Mouse (Mus musculus): ENCODE data around the gene Smarcd1. TPM values are rescaled to one million over a fixed set of nuclear protein-coding genes. Genes with fewer than 3 reads are reported as not detected.
"Not testable (repeated sequence)": the region's sequence is repeated elsewhere in the genome, so short reads cannot be mapped to it uniquely, and the experiment has no call there.

Gene Smarcd1
- polyA plus RNA-seq, 1 experiment, result 157 TPM

GRCm38 (mm10) chr15:99700219-99701106 is 1.5 kb upstream of the Smarcd1 start:
- Histone ChIP-seq H3K27ac (ENCODE audit: insufficient read depth, low read length) (no peak overlapping the region), H3K4me1 (ENCODE audit: control insufficient read depth, insufficient read depth, low read length) (no peaks in the 10 kb centered on the region; the same call in 1 of the 2 replicates)
- TF ChIP-seq CTCF (IDR thresholded peaks at IDR 0.05; ENCODE audit: extremely low read depth, insufficient read depth, low read length), result no peak
- no peak for TF ChIP-seq POLR2A (IDR thresholded peaks at IDR 0.05; ENCODE audit: extremely low read depth, insufficient read depth, low read length)

GRCm38 (mm10) chr15:99701640-99701998 is 310 bp upstream of the Smarcd1 start:
- H3K27ac ChIP-seq (ENCODE audit: insufficient read depth, low read length); H3K4me1 ChIP-seq (ENCODE audit: control insufficient read depth, insufficient read depth, low read length): not testable (repeated sequence)
- H3K4me3 ChIP-seq (ENCODE audit: insufficient read depth, low read length), result peak overlapping the region; percentile 50

More at GRCm38 (mm10) chr15:99700219-99701106, 1.5 kb upstream of the Smarcd1 start:
- H3K4me3 ChIP-seq (ENCODE audit: insufficient read depth, low read length), result no peak overlapping the region

DNA sequence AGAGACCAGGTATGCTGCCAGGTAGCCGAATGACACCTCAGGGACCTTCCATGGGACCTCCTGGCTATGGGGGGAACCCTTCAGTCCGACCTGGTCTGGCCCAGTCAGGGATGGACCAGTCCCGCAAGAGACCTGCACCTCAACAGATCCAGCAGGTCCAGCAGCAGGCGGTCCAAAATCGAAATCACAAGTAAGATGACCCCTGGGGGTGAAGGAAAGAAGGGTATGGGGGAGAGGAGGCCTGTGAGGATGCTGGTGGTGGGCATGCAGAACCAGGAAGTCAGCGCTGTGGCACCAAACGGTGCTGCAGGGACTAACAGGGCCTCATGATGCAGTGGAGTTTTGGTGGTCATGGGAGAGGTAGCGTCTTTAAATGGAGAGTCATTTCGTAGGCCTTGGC is 1.2 kb downstream of the Smarcd1 start:
- H3K4me3 ChIP-seq (ENCODE audit: insufficient read depth, low read length), result peak overlapping the region; percentile 50
- TF ChIP-seq POLR2A (IDR thresholded peaks at IDR 0.05; ENCODE audit: extremely low read depth, insufficient read depth, low read length) (no peak), CTCF (IDR thresholded peaks at IDR 0.05; ENCODE audit: extremely low read depth, insufficient read depth, low read length) (no peak)
- H3K4me1 ChIP-seq (ENCODE audit: control insufficient read depth, insufficient read depth, low read length), result no peaks in the 10 kb centered on the region; the same call in 1 of the 2 replicates
- peak overlapping the region; percentile 93 for H3K27ac ChIP-seq (ENCODE audit: insufficient read depth, low read length)

DNA sequence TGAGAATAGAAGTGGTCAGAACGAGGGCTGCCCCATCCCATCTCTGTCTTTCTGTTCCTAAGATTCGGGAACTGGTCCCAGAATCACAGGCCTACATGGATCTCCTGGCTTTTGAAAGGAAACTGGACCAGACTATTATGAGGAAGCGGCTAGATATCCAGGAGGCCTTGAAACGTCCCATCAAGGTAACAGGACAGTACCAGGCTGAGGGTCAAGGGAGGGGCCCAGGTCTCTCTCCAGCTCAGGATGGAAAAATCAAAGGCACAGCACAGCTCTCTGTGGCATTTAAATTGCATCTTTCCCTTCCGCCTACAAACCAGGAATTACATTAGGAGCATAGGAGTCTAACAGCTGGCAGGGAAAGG is 1.7 kb downstream of the Smarcd1 start:
- no peaks in the 10 kb centered on the region; the same call in 1 of the 2 replicates for H3K4me1 ChIP-seq (ENCODE audit: control insufficient read depth, insufficient read depth, low read length)
- H3K27ac ChIP-seq (ENCODE audit: insufficient read depth, low read length), result peak overlapping the region; percentile 93
- peak overlapping the region; percentile 50 for H3K4me3 ChIP-seq (ENCODE audit: insufficient read depth, low read length)
- TF ChIP-seq POLR2A (IDR thresholded peaks at IDR 0.05; ENCODE audit: extremely low read depth, insufficient read depth, low read length), result no peak
- TF ChIP-seq CTCF (IDR thresholded peaks at IDR 0.05; ENCODE audit: extremely low read depth, insufficient read depth, low read length), result no peak

DNA sequence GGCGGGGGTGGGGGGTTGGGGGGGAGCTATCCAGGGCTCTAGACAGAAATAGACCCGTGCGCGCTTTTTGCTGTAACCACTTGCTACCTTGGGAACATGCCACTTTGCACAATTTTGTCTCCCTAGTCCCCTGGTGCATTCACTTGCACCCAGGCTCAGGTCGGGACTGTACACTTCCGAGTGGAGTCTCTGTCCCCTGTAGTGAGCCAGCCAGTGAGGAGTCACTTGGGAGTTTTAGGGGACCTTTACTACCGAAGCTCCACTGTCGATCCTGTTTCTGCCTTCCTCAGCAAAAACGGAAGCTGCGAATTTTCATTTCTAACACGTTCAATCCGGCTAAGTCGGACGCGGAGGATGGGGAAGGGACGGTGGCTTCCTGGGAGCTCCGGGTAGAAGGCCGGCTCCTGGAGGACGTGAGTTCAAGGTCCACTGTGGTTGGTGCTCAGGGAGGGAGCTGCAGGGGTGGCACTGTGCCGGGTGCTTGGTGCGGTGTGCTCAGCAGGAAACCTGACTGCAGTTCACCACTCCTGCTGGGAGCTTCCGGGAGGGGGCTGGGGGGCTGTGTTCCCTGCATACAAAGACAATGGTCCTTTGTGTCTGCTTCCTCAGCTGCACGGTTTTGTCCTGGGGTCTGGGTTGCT is 2.2 kb downstream of the Smarcd1 start:
- peak overlapping the region; percentile 89 for H3K27ac ChIP-seq (ENCODE audit: insufficient read depth, low read length)

GRCm38 (mm10) chr15:99704881-99705280 is 3.0 kb downstream of the Smarcd1 start:
- no peaks in the 10 kb centered on the region; the same call in 1 of the 2 replicates for H3K4me1 ChIP-seq (ENCODE audit: control insufficient read depth, insufficient read depth, low read length)
- peak overlapping the region; percentile 89 for H3K27ac ChIP-seq (ENCODE audit: insufficient read depth, low read length)
- no peak for TF ChIP-seq CTCF (IDR thresholded peaks at IDR 0.05; ENCODE audit: extremely low read depth, insufficient read depth, low read length)
- peak; percentile 34; the same call in 1 of the 2 replicates for TF ChIP-seq POLR2A (IDR thresholded peaks at IDR 0.05; ENCODE audit: extremely low read depth, insufficient read depth, low read length)
- H3K4me3 ChIP-seq (ENCODE audit: insufficient read depth, low read length), result peak overlapping the region; percentile 50

More for the DNA sequence above, 2.2 kb downstream of the Smarcd1 start:
- Histone ChIP-seq H3K4me1 (ENCODE audit: control insufficient read depth, insufficient read depth, low read length) (no peaks in the 10 kb centered on the region; the same call in 1 of the 2 replicates), H3K4me3 (ENCODE audit: insufficient read depth, low read length) (peak overlapping the region; percentile 50)
- no peak; the same call in 1 of the 2 replicates for TF ChIP-seq POLR2A (IDR thresholded peaks at IDR 0.05; ENCODE audit: extremely low read depth, insufficient read depth, low read length)
- no peak for TF ChIP-seq CTCF (IDR thresholded peaks at IDR 0.05; ENCODE audit: extremely low read depth, insufficient read depth, low read length)

GRCm38 (mm10) chr15:99705440-99706048 is 3.6 kb downstream of the Smarcd1 start, which contains the start of gene Gm17349:
Gene Gm17349 (minus strand): TSS chr15:99705490.
- H3K4me1 ChIP-seq (ENCODE audit: control insufficient read depth, insufficient read depth, low read length), result no peaks in the 10 kb centered on the region; the same call in 1 of the 2 replicates
- H3K27ac ChIP-seq (ENCODE audit: insufficient read depth, low read length), result peak within 1 kb of the TSS; percentile 89
- H3K4me3 ChIP-seq (ENCODE audit: insufficient read depth, low read length), result peak within 1 kb of the TSS; percentile 50
- TF ChIP-seq CTCF (IDR thresholded peaks at IDR 0.05; ENCODE audit: extremely low read depth, insufficient read depth, low read length) (peak; percentile 75), POLR2A (IDR thresholded peaks at IDR 0.05; ENCODE audit: extremely low read depth, insufficient read depth, low read length) (no peak)

DNA sequence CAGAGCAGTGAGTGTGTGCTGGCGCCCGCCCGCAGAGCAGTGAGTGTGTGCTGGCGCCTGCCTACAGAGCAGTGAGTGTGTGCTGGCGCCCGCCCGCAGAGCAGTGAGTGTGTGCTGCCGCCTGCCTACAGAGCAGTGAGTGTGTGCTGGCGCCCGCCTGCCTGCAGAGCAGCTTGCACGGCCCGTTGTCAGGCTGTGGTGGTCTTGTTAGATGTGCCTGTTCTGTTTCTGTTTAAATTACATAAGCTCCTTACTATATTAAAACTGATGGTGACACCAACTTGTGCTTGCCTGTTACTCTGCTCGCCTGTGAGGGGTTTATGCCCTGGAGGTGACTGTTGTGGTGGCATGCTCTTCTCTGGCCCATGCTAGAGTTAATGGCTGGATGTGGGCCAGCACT is 6.2 kb downstream of the Smarcd1 start:
- Histone ChIP-seq H3K27ac (ENCODE audit: insufficient read depth, low read length) (no peak overlapping the region), H3K4me1 (ENCODE audit: control insufficient read depth, insufficient read depth, low read length) (no peaks in the 10 kb centered on the region; the same call in 1 of the 2 replicates), H3K4me3 (ENCODE audit: insufficient read depth, low read length) (no peak overlapping the region)
- TF ChIP-seq POLR2A (IDR thresholded peaks at IDR 0.05; ENCODE audit: extremely low read depth, insufficient read depth, low read length) (no peak), CTCF (IDR thresholded peaks at IDR 0.05; ENCODE audit: extremely low read depth, insufficient read depth, low read length) (no peak)
